Mouse (Mus musculus) embryonic stem cell, embryonic (primary cell): Measurements from ENCODE around the gene Rarres1.

Experiments used
- CTCF ChIA-PET, 4 experiments: fragments of 300-600 bp in 2 of 4; fragments of 350-600 bp in 2 of 4; sonication (Branson Sonifier 250); formaldehyde crosslinking; loops; one replicate each; lab custom pipeline; 2022; ENCODE audit warnings: inconsistent platforms in 2 of 4; lab: Charles Lee
- POLR2A ChIA-PET, 4 experiments: fragments of 300-600 bp in 2 of 4; fragments of 350-600 bp in 2 of 4; sonication (Branson Sonifier 250); formaldehyde crosslinking; loops; one replicate each; lab custom pipeline; 2022; ENCODE audit warnings: antibody characterized with exemption in 4 of 4, inconsistent platforms in 1 of 4; lab: Charles Lee

The Rarres1 gene

DNA sequence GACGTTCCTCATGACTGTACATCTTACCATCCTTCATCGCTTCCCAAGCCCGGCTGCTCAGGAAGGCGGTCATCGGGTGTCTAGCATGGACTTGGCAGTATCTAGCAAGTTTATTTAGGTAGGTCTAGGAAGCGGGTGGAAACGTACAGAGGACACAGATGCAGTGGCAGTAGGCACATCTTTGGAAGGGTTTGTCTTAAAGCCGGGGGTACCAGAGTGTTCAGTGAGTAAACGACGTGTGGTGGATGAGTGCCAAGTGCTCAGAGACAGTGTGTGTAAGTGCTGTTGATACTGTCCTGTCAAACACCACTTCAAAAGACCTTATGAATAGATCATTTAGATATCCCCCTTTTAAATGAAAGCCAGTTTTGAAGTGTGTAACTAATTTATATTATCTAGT, 52.7 kb downstream of the Rarres1 start:
- CTCF ChIA-PET = interaction anchor here (0.6 to 2.5 kb wide), 6 partner anchors 15 to 106 kb away, joined by 3 to 15 read pairs (median 6); partner anchors contain the start of gene Gfm1 (in 1 of the 4)

GRCm38 (mm10) chr3:67462015-67462414, 53.3 kb downstream of the Rarres1 start:
- POLR2A ChIA-PET = no interaction called here

More for the DNA sequence above, 52.7 kb downstream of the Rarres1 start:
- POLR2A ChIA-PET = interaction anchor here in 3 of 4 experiments (1.6 to 2.7 kb wide), 6 partner anchors 12 to 14 kb away, joined by 5 to 18 read pairs (median 13); no protein-coding TSS in a partner anchor

GRCm38 (mm10) chr3:67459881-67460280, 55.4 kb downstream of the Rarres1 start:
- CTCF ChIA-PET = no interaction called here
- POLR2A ChIA-PET = interaction anchor here in 1 of 4 experiments (2.2 kb wide), 1 partner anchor 10 kb away, joined by 6 read pairs; no protein-coding TSS in a partner anchor

More at GRCm38 (mm10) chr3:67462015-67462414, 53.3 kb downstream of the Rarres1 start:
- CTCF ChIA-PET = interaction anchor here in 1 of 4 experiments (2.3 kb wide), 1 partner anchor 15 kb away, joined by 6 read pairs; no protein-coding TSS in a partner anchor

- CTCF ChIA-PET = interaction anchor here in 1 of 4 experiments (1.7 to 2.5 kb wide), 2 partner anchors 21 to 117 kb away, joined by 5 to 8 read pairs; partner anchors contain the start of gene Gfm1
- POLR2A ChIA-PET = interaction anchor here in 3 of 4 experiments (1.3 to 2.3 kb wide), 4 partner anchors 9 to 21 kb away, joined by 3 to 14 read pairs (median 6); partner anchors contain the start of genes Lxn (in 3 of the 3) and Gfm1 (in 1 of the 3)
Measured at GRCm38 (mm10) chr3:67450601-67451210, 64.6 kb downstream of the Rarres1 start.

- ChIA-PET POLR2A (interaction anchor here in 3 of 4 experiments (0.6 to 3.1 kb wide), 9 partner anchors 10 to 134 kb away, joined by 3 to 14 read pairs (median 4); partner anchors contain the start of genes Lxn (in 3 of the 3) and Gfm1 (in 2 of the 3)), CTCF (interaction anchor here in 2 of 4 experiments (1.2 to 2.5 kb wide), 3 partner anchors 14 to 119 kb away, joined by 4 to 8 read pairs (median 4); partner anchors contain the start of gene Lxn (in 2 of the 2))
Measured at GRCm38 (mm10) chr3:67449660-67450059, 65.7 kb downstream of the Rarres1 start.

GRCm38 (mm10) chr3:67447143-67447542, 68.2 kb downstream of the Rarres1 start:
- CTCF ChIA-PET = interaction anchor here in 3 of 4 experiments (0.6 to 2.6 kb wide), 22 partner anchors 9 to 599 kb away, joined by 3 to 14 read pairs (median 4); partner anchors contain the start of genes Gfm1 (in 2 of the 3) and Lxn (in 2 of the 3)
- POLR2A ChIA-PET = interaction anchor here in 3 of 4 experiments (0.6 to 3.1 kb wide), 4 partner anchors 9 to 17 kb away, joined by 3 to 12 read pairs (median 6); partner anchors contain the start of gene Lxn (in 2 of the 3)

GRCm38 (mm10) chr3:67434011-67434410, 81.3 kb downstream of the Rarres1 start:
- POLR2A ChIA-PET = interaction anchor here in 2 of 4 experiments (0.8 to 1.3 kb wide), 2 partner anchors 29 to 65 kb away, joined by 3 to 5 read pairs; partner anchors contain the start of gene Lxn (in 1 of the 2)

DNA sequence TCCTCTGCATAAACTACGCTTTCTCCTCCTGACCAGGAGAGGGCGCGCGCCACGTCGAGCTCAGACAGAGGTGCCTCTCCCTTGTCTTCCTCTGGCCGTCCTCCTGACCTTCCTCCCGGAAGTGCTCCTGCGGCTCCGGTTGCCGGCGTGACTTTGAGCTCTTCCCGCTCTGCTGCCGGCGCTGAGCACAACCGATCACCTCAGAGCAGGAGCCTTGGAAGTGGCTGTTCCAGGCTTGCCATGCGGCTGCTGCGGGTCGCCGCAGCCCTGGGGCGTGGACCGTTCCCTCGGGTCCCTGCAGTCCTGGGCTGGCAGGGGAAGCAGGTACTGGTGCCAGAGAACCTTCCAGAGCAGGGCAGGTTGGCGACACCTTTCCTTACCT, 85.3 kb downstream of the Rarres1 start, which contains the start of gene Gfm1:
TSS of gene Gfm1 (plus strand) at position 98 of the 382 bp plus-strand sequence.
- ChIA-PET CTCF (interaction anchor here (0.6 to 2.7 kb wide), 29 partner anchors 8 to 1538 kb away, joined by 3 to 15 read pairs (median 4); partner anchors contain the start of genes Lxn (in 1 of the 4) and Rarres1 (in 1 of the 4)), POLR2A (interaction anchor here in 2 of 4 experiments (0.6 to 1.7 kb wide), 15 partner anchors 9 to 1138 kb away, joined by 3 to 6 read pairs (median 3); partner anchors contain the start of genes Lxn (in 1 of the 2), Mfsd1 (in 1 of the 2) and Mlf1 (in 1 of the 2))

More at GRCm38 (mm10) chr3:67434011-67434410, 81.3 kb downstream of the Rarres1 start:
- CTCF ChIA-PET = interaction anchor here in 2 of 4 experiments (0.5 to 2.8 kb wide), 5 partner anchors 13 to 310 kb away, joined by 3 to 7 read pairs (median 4); no protein-coding TSS in a partner anchor

DNA sequence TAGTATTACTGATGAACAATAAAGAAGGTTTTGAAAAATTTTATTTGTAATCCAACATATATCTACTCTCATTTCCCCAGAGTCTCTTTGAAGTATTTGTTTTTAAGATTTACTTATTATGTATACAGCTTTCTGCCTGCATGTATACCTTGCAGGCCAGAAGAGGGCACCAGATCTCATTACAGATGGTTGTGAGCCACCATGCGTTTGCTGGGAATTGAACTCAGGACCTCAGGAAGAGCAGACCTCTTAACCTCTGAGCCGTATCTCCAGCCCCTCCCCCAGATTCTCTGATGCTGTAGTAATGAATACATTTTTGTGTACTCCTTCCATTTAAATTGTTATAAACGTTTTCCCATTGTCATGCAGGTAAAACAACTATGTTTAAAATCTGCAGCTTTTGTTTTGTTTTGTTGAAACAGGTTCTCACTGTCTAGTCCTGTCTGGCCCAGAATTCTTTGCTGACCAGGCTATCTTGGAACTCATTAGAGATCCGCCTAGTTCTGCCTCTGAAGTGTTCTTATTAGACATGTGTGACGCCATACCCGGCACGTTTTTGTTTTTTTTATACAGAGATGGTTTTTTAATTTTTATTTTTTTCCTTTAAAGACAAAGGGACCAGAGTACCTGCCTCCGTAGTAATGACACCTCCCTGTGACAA, 85.9 kb downstream of the Rarres1 start:
- ChIA-PET POLR2A (interaction anchor here in 2 of 4 experiments (0.6 to 1.7 kb wide), 15 partner anchors 9 to 1137 kb away, joined by 3 to 6 read pairs (median 3); partner anchors contain the start of genes Lxn (in 1 of the 2), Mfsd1 (in 1 of the 2) and Mlf1 (in 1 of the 2)), CTCF (interaction anchor here (0.6 to 2.7 kb wide), 30 partner anchors 9 to 1913 kb away, joined by 3 to 15 read pairs (median 4); partner anchors contain the start of genes Lxn (in 1 of the 4) and Rarres1 (in 1 of the 4))
